8 mouse cellular contexts compared by ENCODE assay signal in the genomic region with DNA sequence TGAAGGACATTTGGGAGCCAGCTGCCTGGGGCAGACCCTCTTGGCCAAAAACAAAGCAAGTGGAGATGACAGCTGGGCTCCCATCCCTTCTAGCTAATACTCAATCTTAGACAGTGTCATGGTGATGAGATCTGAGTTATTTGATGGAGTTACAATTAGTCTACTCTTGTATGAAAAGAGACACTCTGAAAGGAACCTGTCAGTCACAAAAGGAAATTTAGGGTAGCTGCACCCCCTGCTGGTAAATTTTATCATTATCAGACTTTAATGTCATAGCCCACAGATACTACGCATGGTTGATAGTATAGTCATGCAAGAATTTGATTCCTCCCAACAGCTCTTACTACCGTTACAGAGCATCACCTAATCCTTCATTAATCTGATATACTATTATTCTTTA.
A peak's percentile ranks its signal among the peaks of the same experiment; 100 is the strongest.
DNase-seq lines count a peak whose midpoint lies in the region; ATAC-seq and TF ChIP-seq lines count a peak whose summit lies in the region.

No protein-coding gene starts in this region.

- ATAC-seq in embryonic facial prominence, embryonic 11.5 days (replicated peaks; ENCODE audit: insufficient number of reproducible peaks, low FRiP score, low TSS enrichment, low read depth): no peak
- peak; percentile 56; the same call in 1 of the 2 replicates for ATAC-seq in lung, embryonic 14.5 days (ENCODE audit: insufficient read depth)
- ATAC-seq in hindbrain, postnatal 0 days: peak; percentile 55; the same call in 1 of the 2 replicates
- ATAC-seq in midbrain, postnatal 0 days (ENCODE audit: low FRiP score): no peak

- peak; percentile 61 for TF ChIP-seq CTCF in lung, embryonic 14.5 days (IDR thresholded peaks at IDR 0.05; ENCODE audit: low read depth)
- TF ChIP-seq CTCF in lung, adult 2 months (IDR thresholded peaks at IDR 0.05; ENCODE audit: insufficient read depth, low read length): no peak; the same call in 1 of the 2 replicates
- TF ChIP-seq CTCF in hindbrain, postnatal 0 days (IDR thresholded peaks at IDR 0.05; ENCODE audit: low read depth): peak; percentile 56
- peak; percentile 69 for TF ChIP-seq CTCF in midbrain, postnatal 0 days (IDR thresholded peaks at IDR 0.05)

- TF ChIP-seq POLR2A in lung, adult 2 months (IDR thresholded peaks at IDR 0.05; ENCODE audit: borderline replicate concordance, extremely low read depth, low read depth, low read length): no peak

- WGBS in embryonic facial prominence, embryonic 11.5 days: 77% methylated on average over 2 of the region's 2 CpGs
- WGBS in embryonic facial prominence, embryonic 10.5 days: 76% methylated on average over 2 of the region's 2 CpGs
- 54% methylated on average over 2 of the region's 2 CpGs for WGBS in lung, embryonic 14.5 days
- WGBS in lung, adult 2 months: 49% methylated on average over 2 of the region's 2 CpGs
- 60% methylated on average over 2 of the region's 2 CpGs for WGBS in hindbrain, postnatal 0 days
- 66% methylated on average over 2 of the region's 2 CpGs for WGBS in midbrain, postnatal 0 days

- no peak overlapping the region for H3K27ac ChIP-seq in embryonic facial prominence, embryonic 11.5 days (replicated peaks; ENCODE audit: low read depth, low read length)
- no peak overlapping the region for H3K27ac ChIP-seq in embryonic facial prominence, embryonic 10.5 days (replicated peaks)
- no peak overlapping the region for H3K27ac ChIP-seq in lung, embryonic 14.5 days (ENCODE audit: low read depth)
- H3K27ac ChIP-seq in hindbrain, postnatal 0 days: no peak overlapping the region
- H3K27ac ChIP-seq in midbrain, postnatal 0 days (ENCODE audit: low read depth, low read length): no peak overlapping the region

- no peaks in the 10 kb centered on the region for H3K36me3 ChIP-seq in embryonic facial prominence, embryonic 11.5 days (replicated peaks; ENCODE audit: control insufficient read depth, insufficient read depth, low read depth, low read length)
- H3K36me3 ChIP-seq in embryonic facial prominence, embryonic 10.5 days (replicated peaks): no peaks in the 10 kb centered on the region
- H3K36me3 ChIP-seq in lung, embryonic 14.5 days (ENCODE audit: insufficient read depth): no peaks in the 10 kb centered on the region
- H3K36me3 ChIP-seq in hindbrain, postnatal 0 days (ENCODE audit: insufficient read depth, low read length): no peaks in the 10 kb centered on the region
- H3K36me3 ChIP-seq in midbrain, postnatal 0 days (ENCODE audit: insufficient read depth, low read length): no peaks in the 10 kb centered on the region

- H3K27me3 ChIP-seq in embryonic facial prominence, embryonic 11.5 days (ENCODE audit: control insufficient read depth, insufficient read depth, low read length): no peaks in the 10 kb centered on the region
- H3K27me3 ChIP-seq in embryonic facial prominence, embryonic 10.5 days (replicated peaks; ENCODE audit: low read depth, poor library complexity, severe bottlenecking): no peaks in the 10 kb centered on the region
- H3K27me3 ChIP-seq in lung, embryonic 14.5 days (ENCODE audit: insufficient read depth, low read length): no peaks in the 10 kb centered on the region
- no peaks in the 10 kb centered on the region for H3K27me3 ChIP-seq in hindbrain, postnatal 0 days (ENCODE audit: insufficient read depth, low read length)
- no peaks in the 10 kb centered on the region for H3K27me3 ChIP-seq in midbrain, postnatal 0 days (ENCODE audit: insufficient read depth, low read length)

- H3K9me3 ChIP-seq in embryonic facial prominence, embryonic 11.5 days (replicated peaks; ENCODE audit: control insufficient read depth, low read length): no peaks in the 10 kb centered on the region
- H3K9me3 ChIP-seq in embryonic facial prominence, embryonic 10.5 days: no peaks in the 10 kb centered on the region
- no peaks in the 10 kb centered on the region for H3K9me3 ChIP-seq in lung, embryonic 14.5 days (ENCODE audit: low read depth, low read length)
- H3K9me3 ChIP-seq in hindbrain, postnatal 0 days (ENCODE audit: low read length): no peaks in the 10 kb centered on the region
- H3K9me3 ChIP-seq in midbrain, postnatal 0 days (ENCODE audit: low read length): no peaks in the 10 kb centered on the region

- DNase-seq in embryonic facial prominence, embryonic 11.5 days (ENCODE audit: low spot score): peak; percentile 72
- no peak for DNase-seq in embryonic facial prominence, embryonic 10.5 days (ENCODE audit: low spot score)
- peak; percentile 86 for DNase-seq in lung, embryonic 14.5 days
- DNase-seq in lung, adult 2 months: no peak
- peak; percentile 44 for DNase-seq in brain, adult 2 months (ENCODE audit: low read depth, low spot score)
- peak; percentile 70 for DNase-seq in hindbrain, postnatal 0 days (ENCODE audit: low spot score)
- peak; percentile 64 for DNase-seq in midbrain, postnatal 0 days (ENCODE audit: low spot score)
- no peak for DNase-seq in gastrocnemius, postnatal 25 days

- no peak overlapping the region for H3K4me3 ChIP-seq in embryonic facial prominence, embryonic 11.5 days (ENCODE audit: low read depth, low read length)
- H3K4me3 ChIP-seq in embryonic facial prominence, embryonic 10.5 days: no peak overlapping the region
- no peak overlapping the region for H3K4me3 ChIP-seq in lung, embryonic 14.5 days (ENCODE audit: low read depth, low read length)
- H3K4me3 ChIP-seq in lung, adult 2 months (replicated peaks; ENCODE audit: extremely low read depth, low read depth, low read length): no peak overlapping the region
- no peak overlapping the region for H3K4me3 ChIP-seq in hindbrain, postnatal 0 days (ENCODE audit: low read length)
- no peak overlapping the region for H3K4me3 ChIP-seq in midbrain, postnatal 0 days (ENCODE audit: low read depth, low read length)

- H3K4me2 ChIP-seq in embryonic facial prominence, embryonic 11.5 days (ENCODE audit: low read depth, low read length): no peak overlapping the region
- no peak overlapping the region for H3K4me2 ChIP-seq in lung, embryonic 14.5 days
- H3K4me2 ChIP-seq in hindbrain, postnatal 0 days (ENCODE audit: low read depth, low read length): no peak overlapping the region
- no peak overlapping the region for H3K4me2 ChIP-seq in midbrain, postnatal 0 days (ENCODE audit: low read depth, low read length, poor library complexity, severe bottlenecking)

- no peaks in the 10 kb centered on the region for H3K4me1 ChIP-seq in embryonic facial prominence, embryonic 11.5 days (ENCODE audit: control insufficient read depth, insufficient read depth, low read length)
- no peaks in the 10 kb centered on the region for H3K4me1 ChIP-seq in embryonic facial prominence, embryonic 10.5 days
- H3K4me1 ChIP-seq in lung, embryonic 14.5 days (ENCODE audit: insufficient read depth): no peaks in the 10 kb centered on the region
- no peaks in the 10 kb centered on the region for H3K4me1 ChIP-seq in lung, adult 2 months (ENCODE audit: control insufficient read depth, insufficient read depth, low read length)
- no peaks in the 10 kb centered on the region for H3K4me1 ChIP-seq in hindbrain, postnatal 0 days (ENCODE audit: insufficient read depth, low read length)
- H3K4me1 ChIP-seq in midbrain, postnatal 0 days (ENCODE audit: insufficient read depth, low read length): no peaks in the 10 kb centered on the region

- H3K9ac ChIP-seq in embryonic facial prominence, embryonic 11.5 days (replicated peaks; ENCODE audit: low read length): no peak overlapping the region
- H3K9ac ChIP-seq in lung, embryonic 14.5 days: no peak overlapping the region
- H3K9ac ChIP-seq in hindbrain, postnatal 0 days (replicated peaks; ENCODE audit: low read length): no peak overlapping the region
- no peak overlapping the region for H3K9ac ChIP-seq in midbrain, postnatal 0 days (replicated peaks; ENCODE audit: low read length, poor library complexity, severe bottlenecking)

Comparison
In these comparisons a context has a peak if more than half of its experiments do, and no peak if none do; other contexts are left out.
1. DNase-seq: peak in embryonic facial prominence, embryonic 11.5 days (single experiment), lung, embryonic 14.5 days (single experiment), brain, adult 2 months (single experiment), hindbrain, postnatal 0 days (single experiment) and midbrain, postnatal 0 days (single experiment); none in embryonic facial prominence, embryonic 10.5 days (single experiment), lung, adult 2 months (single experiment) and gastrocnemius, postnatal 25 days (single experiment).
2. ATAC-seq: peak in lung, embryonic 14.5 days (single experiment) and hindbrain, postnatal 0 days (single experiment); none in embryonic facial prominence, embryonic 11.5 days (single experiment) and midbrain, postnatal 0 days (single experiment).